Mouse (Mus musculus): Measurements from ENCODE around the gene Farsb.
"Not testable (repeated sequence)": the region's sequence is repeated elsewhere in the genome, so short reads cannot be mapped to it uniquely, and the experiment has no call there.

Farsb gene

DNA sequence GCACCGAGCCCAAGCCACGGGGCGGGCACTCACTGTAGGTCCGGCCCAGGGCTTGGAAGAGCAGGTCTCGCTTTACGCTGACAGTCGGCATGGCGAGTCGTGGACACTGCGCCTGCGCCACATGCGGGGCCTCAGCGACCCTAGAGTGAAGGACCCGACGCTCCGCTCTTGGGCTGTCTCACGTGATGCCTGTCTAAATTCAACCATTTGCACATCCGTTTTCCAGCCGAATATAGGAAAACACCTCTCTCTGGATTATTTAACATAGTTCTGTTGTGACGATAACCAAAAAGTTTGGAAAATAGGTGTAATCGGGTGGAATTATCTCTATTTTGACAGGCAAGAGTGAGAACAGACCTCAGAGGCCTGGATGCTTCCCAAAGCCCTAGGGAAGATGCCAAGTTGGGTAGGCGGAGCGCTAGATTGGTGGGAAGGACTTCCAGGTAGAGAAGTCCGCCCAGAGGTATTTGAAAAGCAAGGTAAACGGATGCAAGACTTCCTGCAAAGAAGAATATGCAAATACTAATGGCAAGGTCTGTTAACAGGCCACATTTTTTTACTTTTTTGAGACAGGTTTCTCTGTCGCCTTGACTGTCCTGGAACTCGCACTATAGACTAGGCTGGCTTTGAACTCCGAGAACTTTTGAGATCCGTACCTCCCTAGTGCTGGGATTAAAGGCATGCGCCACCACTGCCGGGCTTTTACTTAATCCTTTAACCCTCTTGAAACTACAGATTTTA is at the start of gene Farsb:
Gene Farsb (minus strand): TSS at position 146 of the 741 bp plus-strand sequence.
- DNase-seq (ENCODE audit: low read depth), result peak; percentile 97

DNA sequence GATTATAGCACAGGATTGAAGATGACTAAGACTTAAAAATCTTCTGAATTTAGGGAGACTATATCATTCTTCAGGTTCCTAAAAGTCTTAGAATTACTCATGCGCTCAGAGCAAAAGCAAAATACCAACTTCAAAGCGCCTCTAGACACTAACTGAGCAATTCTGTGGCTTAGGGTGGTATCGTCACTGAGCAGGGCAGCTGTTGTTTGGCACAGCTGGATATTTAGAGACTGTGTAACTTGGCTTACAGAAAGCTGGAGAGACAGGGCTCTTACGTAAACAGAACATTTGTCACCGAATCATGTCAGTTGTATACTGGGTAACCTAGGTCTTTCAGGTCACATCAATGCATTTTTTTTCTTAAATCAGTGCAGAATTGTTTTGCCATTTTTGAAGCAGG is 49.7 kb upstream of the Farsb start:
- DNase-seq (ENCODE audit: low read depth), result peak; percentile 80

DNA sequence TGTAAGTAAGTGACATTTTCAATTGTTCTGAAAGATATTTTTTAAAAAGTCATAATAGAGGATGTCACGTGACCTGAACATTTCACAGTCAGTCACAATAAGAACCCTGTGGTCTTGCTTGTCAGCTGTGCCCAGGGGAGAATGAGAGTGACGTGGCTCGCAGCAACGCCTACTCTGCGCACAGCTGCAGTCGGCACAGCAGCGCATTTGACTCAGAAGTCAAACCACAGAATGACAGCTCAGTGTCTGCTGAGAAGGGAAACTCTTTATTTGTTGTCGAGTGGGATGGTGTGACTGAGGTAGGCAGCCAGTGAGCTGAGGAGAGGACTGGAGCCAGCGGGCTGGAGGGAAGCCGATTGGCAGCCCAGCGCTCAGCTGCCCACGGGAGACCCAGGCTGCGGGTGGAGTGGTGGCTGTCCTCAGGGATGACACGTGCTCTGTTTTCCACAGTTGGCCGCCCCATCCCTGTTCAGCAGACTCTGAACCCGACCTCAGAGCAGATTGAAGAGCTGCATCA is 48.9 kb upstream of the Farsb start:
- peak; percentile 93 for DNase-seq (ENCODE audit: low read depth)

DNA sequence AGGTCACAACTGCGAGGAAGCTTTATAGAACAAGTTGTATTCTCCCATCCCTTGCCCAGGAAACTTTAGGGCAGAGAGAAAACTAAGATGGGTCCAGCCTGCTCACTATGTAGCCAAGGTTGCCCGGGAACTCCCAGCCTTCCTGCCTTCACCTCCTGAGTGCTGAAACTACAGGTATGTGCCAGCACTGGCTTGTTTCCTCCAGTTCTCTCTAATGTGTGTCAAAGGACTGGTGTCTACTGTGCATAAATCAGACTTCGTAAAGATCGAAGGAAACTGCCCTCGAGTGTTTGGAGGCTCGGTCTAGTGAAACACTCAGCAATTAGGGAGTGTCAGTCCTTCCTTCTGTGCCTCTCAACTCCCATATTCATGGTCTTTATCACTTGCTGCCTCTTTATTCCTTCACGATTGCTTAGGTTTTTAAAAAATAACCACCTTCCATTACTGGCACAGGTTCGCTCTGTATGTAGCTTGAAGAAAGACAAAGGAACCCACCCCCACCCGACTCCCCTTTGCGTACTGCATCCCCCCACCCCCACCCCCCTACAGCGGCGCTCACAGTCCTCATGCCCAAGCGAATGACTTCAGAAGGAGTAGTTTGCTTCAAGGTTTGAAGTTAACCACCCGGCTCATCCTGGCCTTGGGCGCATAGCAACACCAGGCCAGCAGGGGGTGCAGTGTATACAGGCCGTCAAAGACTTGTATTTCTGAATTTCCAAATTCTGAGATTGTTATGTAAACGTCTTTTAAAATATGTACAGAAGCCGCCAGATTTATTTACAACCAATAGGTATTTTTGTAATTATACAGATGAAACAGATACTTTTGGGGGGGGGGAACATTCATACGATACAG is 47.8 kb upstream of the Farsb start:
- peak; percentile 86 for DNase-seq (ENCODE audit: low read depth)

DNA sequence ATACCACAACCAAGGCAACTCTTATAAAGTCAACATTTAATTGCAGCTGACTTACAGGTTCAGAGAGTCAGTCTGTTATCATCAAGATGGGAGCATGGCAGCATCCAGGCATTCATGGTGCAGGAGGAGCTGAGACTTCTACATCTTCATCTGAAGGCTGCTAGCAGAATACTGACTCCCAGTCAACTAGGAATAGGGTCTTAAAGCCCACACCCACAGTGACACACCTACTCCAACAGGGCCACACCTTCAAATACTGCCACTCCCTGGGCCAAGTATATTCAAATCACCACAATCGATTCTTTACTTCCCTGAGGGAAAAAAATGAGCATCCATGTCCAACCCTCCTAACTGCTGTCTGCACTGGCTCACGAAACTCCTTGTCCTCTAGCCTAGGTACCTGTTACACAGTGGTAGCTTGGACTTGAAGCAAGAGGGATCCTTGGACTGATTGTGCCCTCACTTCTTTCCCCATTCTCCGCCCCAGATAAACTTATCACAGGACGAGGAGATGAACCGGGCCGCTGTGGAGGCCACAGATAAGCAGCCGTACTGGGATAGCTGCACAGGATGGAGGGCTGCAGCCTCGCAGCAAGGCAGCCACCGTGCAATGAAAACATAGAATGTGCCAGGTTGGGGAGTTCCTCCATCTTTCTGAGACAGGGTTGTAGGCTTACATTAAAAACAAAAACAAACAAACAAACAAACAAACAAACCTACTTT is 45.9 kb upstream of the Farsb start:
- no peak for DNase-seq (ENCODE audit: low read depth)

DNA sequence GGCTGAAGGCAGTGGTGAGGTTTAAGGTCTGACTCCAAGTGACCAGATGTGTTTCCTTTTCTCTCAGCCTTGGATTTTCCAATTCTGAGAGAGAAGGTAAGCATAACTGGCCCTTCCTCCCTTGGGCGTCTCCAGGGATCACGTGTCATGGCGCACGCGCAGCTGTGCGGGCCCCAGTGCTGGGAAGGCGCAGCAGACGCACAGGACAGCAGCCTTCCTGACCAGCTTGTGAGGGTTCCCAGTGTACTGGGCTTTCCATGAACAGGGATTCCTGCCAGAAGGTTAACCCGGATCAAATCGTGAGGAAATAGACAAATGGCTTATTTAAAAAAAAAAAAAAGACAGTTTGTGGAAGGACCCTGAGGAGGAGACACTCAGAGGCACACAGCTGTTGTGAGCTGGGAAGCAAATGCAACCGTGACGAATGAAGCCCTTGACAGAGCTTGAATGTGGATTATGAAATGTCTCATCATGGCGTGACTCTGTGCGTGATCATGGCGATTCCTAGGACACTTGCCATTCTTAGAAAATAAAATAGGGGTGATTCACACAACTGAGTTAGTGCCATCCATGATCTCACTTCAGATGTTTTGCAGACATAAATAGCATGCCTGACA is 43.6 kb upstream of the Farsb start:
- DNase-seq (ENCODE audit: low read depth), result no peak

DNA sequence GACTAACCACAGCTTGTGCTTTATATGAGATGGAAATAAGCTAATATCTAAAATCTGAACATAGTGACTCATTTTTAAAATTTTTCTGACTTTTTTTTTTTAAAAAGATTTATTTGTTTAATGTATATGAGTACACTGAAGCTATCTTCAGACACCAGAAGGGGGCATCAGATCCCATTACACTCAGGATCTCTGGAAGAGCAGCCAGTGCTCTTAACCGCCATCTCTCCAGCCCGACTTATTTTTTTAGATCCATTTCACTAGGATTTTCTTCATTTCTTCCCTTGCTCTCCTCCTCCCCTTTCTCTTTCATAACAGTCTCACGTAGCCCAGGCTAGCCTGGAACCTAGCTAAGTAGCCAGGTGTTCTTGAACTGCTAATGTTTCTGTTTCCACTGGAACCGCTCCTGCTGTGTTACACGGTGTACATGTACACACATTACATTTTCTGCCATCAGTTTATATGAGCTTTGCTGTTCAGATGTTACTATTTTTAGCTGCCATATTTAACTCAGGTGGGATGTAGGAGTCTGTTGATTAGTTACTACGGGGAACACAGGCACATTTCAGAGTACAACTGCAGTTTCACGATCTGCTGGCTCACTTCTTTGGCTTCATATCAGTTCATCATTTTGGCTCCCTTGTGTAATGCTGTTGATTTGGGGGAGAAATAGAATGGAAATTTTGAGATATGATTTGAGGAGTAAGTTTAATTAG is 42.0 kb upstream of the Farsb start:
- DNase-seq (ENCODE audit: low read depth), result no peak

DNA sequence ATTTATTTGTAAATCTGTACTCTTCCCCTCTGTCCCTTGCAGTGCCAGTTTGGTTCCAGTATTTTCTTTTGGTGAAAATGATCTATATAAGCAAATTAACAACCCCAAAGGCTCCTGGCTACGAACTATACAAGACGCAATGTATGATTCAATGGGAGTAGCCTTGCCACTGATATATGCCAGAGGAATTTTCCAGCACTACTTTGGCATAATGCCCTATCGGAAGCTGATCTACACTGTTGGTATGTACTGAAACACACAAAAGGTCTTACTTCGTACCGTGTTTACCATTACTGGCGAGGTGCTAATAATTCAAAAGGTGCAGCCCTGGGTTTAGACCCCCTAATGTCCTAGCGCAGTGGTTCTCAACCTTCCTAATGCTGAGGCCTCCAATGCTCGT is 40.3 kb upstream of the Farsb start:
- DNase-seq (ENCODE audit: low read depth), result no peak

DNA sequence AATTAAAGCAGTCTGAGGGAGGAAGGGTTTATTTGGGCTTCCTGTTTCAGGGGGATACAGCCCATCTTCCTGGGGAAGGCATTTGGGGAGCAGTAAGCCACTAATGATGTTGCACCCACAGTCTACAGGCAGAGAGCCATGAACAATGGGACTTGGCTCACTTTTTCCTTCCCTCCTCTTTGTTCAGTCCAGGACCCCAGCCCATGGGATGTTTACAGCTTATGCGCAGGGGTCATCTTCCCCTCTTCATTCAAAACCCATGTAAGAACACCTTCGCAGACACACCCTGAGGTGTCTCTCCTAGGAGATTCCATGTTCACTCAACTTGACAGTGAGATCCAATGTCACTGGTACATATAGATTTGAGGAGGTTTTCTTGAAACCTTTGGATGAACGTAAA is 39.7 kb upstream of the Farsb start:
- no peak for DNase-seq (ENCODE audit: low read depth)

DNA sequence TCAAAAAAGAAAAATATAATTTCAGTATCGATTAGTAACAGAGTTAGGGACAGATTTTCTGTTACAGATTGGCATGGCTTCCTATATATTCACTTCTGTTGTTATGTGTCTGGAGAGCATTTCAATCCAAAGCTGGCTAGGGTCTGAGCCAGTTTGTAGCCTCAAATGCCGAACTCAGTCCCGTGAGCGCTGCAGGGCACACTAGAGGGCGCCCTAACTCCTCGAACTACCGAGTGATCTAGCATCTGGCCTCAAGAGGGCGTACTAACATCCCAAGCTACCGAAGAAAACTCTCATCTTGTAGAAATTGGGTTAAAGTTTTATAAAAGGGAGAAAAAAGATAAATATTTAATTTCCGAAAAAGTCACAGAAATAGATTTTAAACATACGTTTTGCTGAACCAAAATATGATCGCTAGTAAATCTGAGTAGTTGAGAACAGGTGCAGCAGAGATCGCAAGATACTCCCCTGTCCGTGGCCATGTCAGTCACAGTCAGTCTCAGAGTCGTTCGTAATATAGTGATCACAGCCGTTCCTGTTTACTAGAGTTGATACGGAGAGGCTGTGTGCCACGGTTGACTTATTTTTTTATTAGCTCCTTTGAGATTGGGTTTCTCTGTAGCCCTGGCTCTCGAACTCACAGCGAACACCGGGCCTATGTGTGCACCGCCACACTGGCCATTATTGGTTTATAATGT is 36.6 kb upstream of the Farsb start:
- peak; percentile 79 for DNase-seq (ENCODE audit: low read depth)

DNA sequence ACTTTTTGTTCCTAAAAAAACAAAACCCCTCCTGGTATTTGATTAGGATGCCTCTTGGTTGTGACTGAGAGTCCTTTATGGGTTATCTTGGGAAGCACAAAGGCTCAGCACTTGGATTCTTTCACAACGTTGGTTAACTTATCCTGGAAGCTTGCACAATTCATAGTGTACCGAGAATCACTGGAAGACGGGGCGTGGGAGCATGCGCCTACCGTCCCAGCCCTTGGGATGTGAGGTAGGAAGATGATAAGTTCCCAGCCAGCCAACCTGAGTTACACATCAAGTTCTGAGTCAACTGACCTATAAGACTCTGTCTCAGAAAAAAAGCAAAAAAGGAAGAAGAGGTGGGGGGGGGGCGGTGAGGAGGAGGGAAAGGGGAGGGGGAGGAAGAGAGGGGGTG is 30.2 kb upstream of the Farsb start:
- no peak for DNase-seq (ENCODE audit: low read depth)

DNA sequence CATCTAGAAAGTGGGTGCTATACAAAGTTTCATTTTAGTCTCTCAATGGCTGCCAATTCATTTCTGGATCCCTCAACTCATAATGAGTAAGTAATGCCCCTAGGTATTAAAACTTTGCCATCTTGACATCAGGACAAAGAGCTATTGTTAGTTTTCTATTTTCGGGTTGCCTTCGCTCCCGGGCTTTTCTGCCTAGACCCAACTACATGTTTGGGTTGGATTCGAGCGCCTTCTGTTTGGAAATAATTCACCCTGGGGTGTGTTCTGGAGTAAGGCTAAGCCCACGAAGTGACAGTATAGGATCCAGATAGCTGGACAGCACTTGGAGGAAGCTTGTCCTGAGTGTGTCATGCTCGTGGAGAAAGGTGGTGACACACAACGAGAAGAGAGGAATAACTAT is 24.1 kb upstream of the Farsb start:
- DNase-seq (ENCODE audit: low read depth), result no peak

DNA sequence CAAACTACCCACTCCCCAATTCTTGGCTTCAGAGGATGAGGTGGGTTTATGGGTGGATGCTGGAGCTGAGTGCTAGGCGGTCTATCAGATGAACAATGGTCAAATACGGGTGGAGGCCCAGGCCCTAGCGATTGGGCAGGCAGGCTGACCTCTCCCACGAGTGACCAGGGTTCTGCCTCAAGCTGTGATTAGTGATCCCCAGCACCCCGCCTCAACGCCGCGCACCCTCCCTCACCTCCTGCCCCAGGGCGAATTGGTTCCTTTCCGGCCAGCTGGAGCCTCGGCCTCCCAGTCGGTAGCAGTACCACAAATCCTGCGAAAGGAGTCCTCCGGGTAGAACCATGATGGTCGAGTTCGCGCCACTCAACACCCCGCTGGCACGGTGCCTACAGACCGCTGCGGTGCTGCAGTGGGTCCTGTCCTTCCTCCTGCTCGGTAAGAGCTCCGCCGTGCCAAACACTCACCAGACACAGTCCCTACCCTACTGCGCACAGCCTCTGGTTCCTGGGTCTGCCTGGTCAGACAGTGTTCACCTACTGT is 23.0 kb upstream of the Farsb start, which contains the start of gene BC035947:
Gene BC035947 (minus strand): TSS at position 538 of the 540 bp plus-strand sequence.
- no peak for DNase-seq (ENCODE audit: low read depth)

DNA sequence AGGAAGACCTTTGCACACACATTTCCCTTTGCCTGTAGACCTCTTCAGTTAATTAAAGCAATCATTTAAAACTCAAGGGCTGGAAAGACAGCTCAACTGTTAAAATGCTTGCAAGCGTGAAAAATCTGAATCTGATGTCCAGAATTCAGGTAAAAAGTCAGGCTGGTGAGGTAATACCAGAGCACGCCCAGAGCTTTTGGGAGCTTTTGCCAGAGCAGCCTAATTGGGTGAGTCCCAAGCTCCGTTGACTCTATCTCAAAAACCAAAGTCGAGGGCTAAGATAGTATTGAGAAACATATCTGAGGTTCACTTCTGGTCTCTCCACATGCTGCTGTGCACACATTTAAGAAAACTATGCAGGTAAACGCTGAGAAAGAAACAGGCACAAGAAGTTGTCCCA is 22.2 kb upstream of the Farsb start, which contains the start of gene Mogat1:
Gene Mogat1 (plus strand): TSS at position 130 of the 400 bp plus-strand sequence.
- DNase-seq (ENCODE audit: low read depth), result no peak

DNA sequence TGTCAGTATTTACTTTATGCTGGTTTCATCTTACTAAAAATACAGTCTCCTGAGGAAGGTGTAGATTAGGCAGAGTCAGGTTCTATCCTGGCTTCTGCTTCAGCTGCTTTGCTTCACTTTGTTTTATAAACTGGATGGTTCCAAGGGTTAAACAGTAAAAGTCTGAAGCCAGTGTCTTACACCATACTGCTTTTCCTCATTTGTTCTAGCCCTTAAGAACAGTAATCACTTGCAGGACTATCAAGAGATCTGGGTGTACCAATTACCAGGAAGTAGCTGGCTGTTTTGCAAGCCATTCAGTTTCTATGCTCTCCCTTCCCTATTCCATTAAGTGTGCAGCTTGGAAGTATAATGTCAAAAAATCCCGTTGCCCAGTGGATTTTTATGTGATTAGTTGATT is 18.4 kb upstream of the Farsb start:
- DNase-seq (ENCODE audit: low read depth), result no peak

DNA sequence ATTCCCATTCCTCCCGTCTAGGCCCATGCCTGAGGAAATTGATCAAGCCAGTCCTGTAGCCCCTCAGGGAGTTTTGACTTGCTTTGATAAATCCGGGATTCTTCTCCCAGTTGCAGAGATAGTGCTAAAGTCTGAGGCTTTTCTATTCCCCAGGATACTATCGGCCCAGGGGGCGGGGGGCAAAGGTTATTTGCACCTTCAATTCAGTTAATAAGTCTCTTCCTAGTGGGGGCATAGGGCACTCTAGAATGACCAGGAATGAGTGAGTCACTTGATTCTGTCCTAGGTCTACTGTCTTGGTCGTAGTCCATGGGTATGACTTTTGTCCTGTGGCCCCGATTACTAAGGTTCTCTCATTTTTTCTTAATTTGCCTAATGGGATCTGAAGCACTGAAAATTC is 13.8 kb upstream of the Farsb start:
- no peak for DNase-seq (ENCODE audit: low read depth)

DNA sequence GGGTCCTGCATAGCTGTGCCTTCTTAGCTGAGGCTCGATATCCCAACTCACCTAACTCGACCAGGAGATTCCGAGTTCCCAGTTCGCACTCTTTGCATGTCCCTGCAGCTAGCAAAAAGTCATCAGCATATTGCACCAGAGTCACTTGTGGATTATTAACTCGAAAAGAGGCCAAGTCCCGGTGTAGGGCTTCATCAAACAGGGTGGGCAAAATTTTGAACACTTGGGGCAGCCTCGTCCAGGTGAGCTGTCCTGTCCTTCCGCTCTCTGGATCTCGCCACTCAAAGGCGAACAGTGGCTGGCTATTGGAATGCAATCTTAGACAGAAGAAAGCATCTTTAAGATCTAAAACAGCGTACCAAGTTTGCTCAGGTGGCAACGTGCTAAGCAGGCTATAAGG is 13.2 kb upstream of the Farsb start:
- not testable (repeated sequence) for DNase-seq (ENCODE audit: low read depth)

DNA sequence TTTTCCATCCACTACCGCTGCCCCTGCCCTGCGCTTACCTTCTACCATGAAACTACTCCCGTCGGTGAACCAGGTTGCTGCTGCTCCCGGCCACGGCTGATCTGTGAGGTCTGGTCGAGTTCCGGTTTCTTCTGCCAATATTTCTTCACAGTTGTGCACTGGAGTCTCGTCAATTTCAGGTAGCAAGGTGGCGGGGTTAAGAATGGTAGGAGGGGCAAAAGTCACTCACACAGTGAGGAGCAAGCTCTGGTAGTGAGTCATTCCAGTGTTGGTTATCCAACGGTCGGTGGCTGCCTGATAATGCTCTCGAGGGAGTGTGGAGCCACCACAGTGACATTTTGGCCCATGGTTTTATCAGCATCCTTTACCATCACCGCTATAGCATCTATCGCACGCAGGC is 12.3 kb upstream of the Farsb start:
- no peak for DNase-seq (ENCODE audit: low read depth)

DNA sequence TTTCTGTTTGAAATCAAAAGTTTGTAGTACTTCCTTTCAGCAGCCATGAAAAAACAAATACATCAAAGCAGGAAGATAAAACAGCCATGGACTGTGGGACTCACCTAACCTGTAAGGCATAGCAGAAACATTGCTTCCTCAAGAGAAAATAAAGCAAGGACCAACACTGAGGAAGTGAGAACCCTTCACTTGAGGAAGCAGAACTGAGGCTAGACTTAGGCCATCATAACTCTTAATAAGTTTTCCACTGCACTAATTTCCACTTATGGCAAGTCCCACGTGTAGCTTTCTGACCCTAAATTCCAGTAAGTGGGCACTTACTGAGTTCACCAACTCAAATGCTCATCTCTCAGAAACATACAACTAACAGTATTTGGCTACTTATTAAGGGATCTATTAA is 1.4 kb upstream of the Farsb start:
- DNase-seq (ENCODE audit: low read depth), result peak; percentile 26

DNA sequence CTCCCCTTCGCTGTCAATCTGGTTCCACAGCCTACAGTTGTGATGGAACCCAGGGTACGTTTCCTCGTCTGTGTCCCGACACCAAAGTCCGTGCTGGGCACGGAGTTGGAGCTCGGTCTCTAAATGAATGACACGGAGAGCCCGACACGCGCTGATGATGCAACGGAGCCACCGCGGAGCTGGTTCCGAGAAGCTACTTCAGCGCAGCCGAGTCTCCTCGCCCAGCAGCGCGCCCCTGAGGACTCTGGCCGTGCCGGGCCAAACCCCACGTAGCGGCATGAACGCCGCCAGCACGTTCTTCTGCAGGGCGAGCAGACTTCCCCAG is 308 bp downstream of the Farsb start:
- DNase-seq (ENCODE audit: low read depth), result no peak

Measured in induced T-regulatory cell, adult 2 months (primary cell).